15 mouse cellular contexts compared by ENCODE assay signal in genomic region chr3:101729044-101729443, GRCm38 (mm10).
"Had no signal": no experiment of that assay in that cellular context is flagged by ENCODE, and none has a peak within 500 bp of the region (broad histone marks: within the 10 kb centered on the region; RNA-seq: fewer than 3 reads in every experiment).

No protein-coding gene starts in this region.

- DNase-seq: retina, postnatal 1 day; right cerebral cortex, adult 18-20 months; right cerebral cortex, postnatal 14 days; right cerebral cortex, postnatal 25 days; right cerebral cortex, postnatal 4 days; spleen, adult 18-20 months; thymus, adult 18-20 months; thymus, adult 2 months; thymus, postnatal 14 days; thymus, postnatal 25 days; thymus, postnatal 36 days; thymus, postnatal 4 days had no signal

- H3K27me3 ChIP-seq: neural tube, embryonic 13.5 days; neural tube, embryonic 15.5 days; stomach, embryonic 15.5 days had no signal

- H3K36me3 ChIP-seq: neural tube, embryonic 13.5 days; neural tube, embryonic 15.5 days; stomach, embryonic 15.5 days had no signal

- H3K4me3 ChIP-seq: neural tube, embryonic 13.5 days; neural tube, embryonic 15.5 days; stomach, embryonic 15.5 days had no signal

- H3K4me2 ChIP-seq: neural tube, embryonic 13.5 days; neural tube, embryonic 15.5 days; stomach, embryonic 15.5 days had no signal
